Mouse (Mus musculus) E14TG2a.4 (cell line): Measurements from ENCODE around the gene Lpp.

Experiments
- CTCF ChIP-seq: conservative IDR thresholded peaks from 2 replicates; pipeline ENCODE4 v1.5.1; 2014; ENCODE audit warnings: low read length
- POU5F1 ChIP-seq: IDR thresholded peaks from 2 replicates; pipeline ENCODE4 v1.6.1; 2014; ENCODE audit warnings: low read length, borderline replicate concordance

GRCm38 (mm10) chr16:24791387-24791786 is 398.1 kb downstream of the Lpp start:
- TF ChIP-seq POU5F1 (no peak), CTCF (no peak)
